Mouse (Mus musculus): ENCODE results near the gene Jtb. TPM values are rescaled to one million over a fixed set of nuclear protein-coding genes. Genes with fewer than 3 reads are reported as not detected.

The Jtb gene
- total and polyA plus RNA-seq, 3 experiments = 103 to 107 TPM; not detected in 1

DNA sequence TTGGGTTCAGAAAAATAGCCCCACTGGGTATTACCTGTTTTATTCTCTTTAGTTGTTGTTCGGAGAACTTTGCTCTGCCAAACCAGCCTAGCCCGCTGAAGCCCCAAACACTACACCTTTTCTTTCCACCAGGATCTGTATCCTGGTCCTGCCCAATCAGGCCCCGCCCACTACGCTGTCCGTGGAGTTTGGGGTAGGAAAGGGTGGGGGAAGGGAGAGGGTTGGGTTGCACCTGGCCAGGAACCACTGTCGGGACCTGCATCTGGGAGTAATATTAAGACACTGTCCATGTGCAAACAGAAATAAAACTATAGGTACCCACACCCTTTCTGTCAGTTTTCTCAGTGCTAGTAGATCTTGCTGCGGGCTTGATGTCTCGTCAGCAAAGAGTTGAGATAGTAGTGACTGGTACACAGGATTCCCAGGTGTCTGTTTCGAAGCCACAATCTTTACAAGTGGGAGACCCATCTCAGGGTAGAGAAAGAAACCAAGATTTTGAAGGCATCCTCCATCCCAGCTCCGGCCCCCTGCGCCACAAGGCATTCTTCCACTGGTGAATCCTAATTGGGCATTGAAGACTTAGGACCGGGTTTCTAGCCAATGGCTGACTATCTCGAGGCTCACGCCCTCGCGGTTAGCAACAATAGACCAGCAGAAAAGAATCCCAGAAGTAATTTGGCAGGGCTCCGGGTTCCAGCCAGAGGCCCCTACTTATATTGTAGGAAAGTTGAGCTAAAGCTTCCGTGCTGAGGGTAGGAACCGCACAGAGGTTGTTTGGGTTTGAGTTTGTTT is 11.8 kb downstream of the Jtb start, which contains the start of gene Creb3l4:
TSS of gene Creb3l4 (minus strand) at position 529 of the 792 bp plus-strand sequence.
- H3K4me1 ChIP-seq (ENCODE audit: control insufficient read depth in 1 of 2, insufficient read depth in 2 of 2, low read length in 2 of 2) = peaks cover 10 to 14% of the 10 kb centered on the region in 2 experiments; a peak in 3 of 4 replicates
- H3K36me3 ChIP-seq (ENCODE audit: control insufficient read depth in 1 of 2, insufficient read depth in 2 of 2, low read length in 2 of 2) = peaks cover 0 to 7% of the 10 kb centered on the region in 2 experiments; a peak in 1 of 4 replicates
- no peaks in the 10 kb centered on the region for H3K9me3 ChIP-seq (replicated peaks; ENCODE audit: insufficient read depth, low read length)
- no peaks in the 10 kb centered on the region for H3K27me3 ChIP-seq (ENCODE audit: control insufficient read depth in 1 of 2, insufficient read depth in 2 of 2, low read length in 2 of 2)
- H3K79me2 ChIP-seq (ENCODE audit: control insufficient read depth, insufficient read depth, low read length, poor library complexity) = peaks cover 1% of the 10 kb centered on the region
- no peak within 1 kb of the TSS for H3K27ac ChIP-seq (ENCODE audit: control insufficient read depth, low read depth, low read length)
- H3K9ac ChIP-seq (ENCODE audit: control insufficient read depth, low read depth, low read length, poor library complexity, severe bottlenecking) = no peak within 1 kb of the TSS
- H3K4me3 ChIP-seq (ENCODE audit: control insufficient read depth in 1 of 2, insufficient read depth in 1 of 2, low read depth in 2 of 2, low read length in 2 of 2) = no peak within 1 kb of the TSS
- no peak for DNase-seq (ENCODE audit: low read depth, low spot score)
- TF ChIP-seq EP300 (IDR thresholded peaks at IDR 0.05; ENCODE audit: low read depth in 1 of 2, low read length in 2 of 2) (no peak), POLR2AphosphoS5 (IDR thresholded peaks at IDR 0.05; ENCODE audit: borderline replicate concordance, low read depth, low read length) (no peak), MAFK (IDR thresholded peaks at IDR 0.05; ENCODE audit: borderline replicate concordance, low read depth, low read length) (no peak), MAZ (IDR thresholded peaks at IDR 0.05; ENCODE audit: low read depth, low read length) (no peak), RCOR1 (IDR thresholded peaks at IDR 0.05; ENCODE audit: low read depth, low read length) (no peak), CHD1 (IDR thresholded peaks at IDR 0.05; ENCODE audit: low read depth, low read length) (no peak), CTCF (IDR thresholded peaks at IDR 0.05 in 2 of 3, conservative IDR thresholded peaks at IDR 0.05 in 1 of 3; ENCODE audit: control insufficient read depth in 1 of 3, insufficient read depth in 1 of 3, low read depth in 2 of 3, low read length in 3 of 3, poor library complexity in 1 of 3, severe bottlenecking in 1 of 3) (no peak), GABPA (IDR thresholded peaks at IDR 0.05; ENCODE audit: low read depth, low read length) (no peak), HCFC1 (IDR thresholded peaks at IDR 0.05; ENCODE audit: low read depth, low read length) (no peak), SMC3 (IDR thresholded peaks at IDR 0.05; ENCODE audit: low read depth, low read length) (no peak), TAL1 (IDR thresholded peaks at IDR 0.05; ENCODE audit: low read length) (no peak), MYB (IDR thresholded peaks at IDR 0.05; ENCODE audit: low read depth, low read length) (no peak), ZNF384 (IDR thresholded peaks at IDR 0.05; ENCODE audit: low read depth, low read length) (no peak), UBTF (IDR thresholded peaks at IDR 0.05; ENCODE audit: borderline replicate concordance, insufficient read depth, low read depth, low read length) (no peak), ZKSCAN1 (IDR thresholded peaks at IDR 0.05; ENCODE audit: low read depth, low read length) (no peak)

DNA sequence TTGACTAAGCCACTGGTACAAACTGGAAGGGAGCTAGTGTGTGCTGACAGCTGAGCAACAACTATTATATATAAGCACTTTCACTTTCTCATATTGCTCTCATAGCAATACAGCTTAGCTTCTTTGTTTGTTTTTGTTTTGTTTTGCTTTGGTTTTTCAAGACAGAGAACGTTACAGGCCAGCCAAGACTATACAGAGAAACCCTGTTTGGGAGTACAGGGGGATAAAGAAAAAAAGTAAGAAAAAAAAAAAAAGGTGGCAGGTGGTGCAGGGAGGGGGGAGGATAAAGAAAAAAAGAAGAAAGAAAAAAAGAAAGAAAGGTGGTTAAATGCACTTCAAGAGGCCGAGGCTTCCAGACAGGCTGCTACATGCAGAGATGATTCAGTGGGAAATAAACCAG is 14.0 kb downstream of the Jtb start:
- Histone ChIP-seq H3K9me3 (replicated peaks; ENCODE audit: insufficient read depth, low read length) (no peaks in the 10 kb centered on the region), H3K79me2 (ENCODE audit: control insufficient read depth, insufficient read depth, low read length, poor library complexity) (peaks cover 7% of the 10 kb centered on the region), H3K4me3 (ENCODE audit: control insufficient read depth in 1 of 2, insufficient read depth in 1 of 2, low read depth in 2 of 2, low read length in 2 of 2) (peak overlapping the region in 1 of 2 experiments; percentile 41; a peak in 2 of 4 replicates), H3K36me3 (ENCODE audit: control insufficient read depth in 1 of 2, insufficient read depth in 2 of 2, low read length in 2 of 2) (peaks cover 0 to 7% of the 10 kb centered on the region in 2 experiments; a peak in 1 of 4 replicates), H3K27ac (ENCODE audit: control insufficient read depth, low read depth, low read length) (no peak overlapping the region), H3K9ac (ENCODE audit: control insufficient read depth, low read depth, low read length, poor library complexity, severe bottlenecking) (no peak overlapping the region), H3K27me3 (ENCODE audit: control insufficient read depth in 1 of 2, insufficient read depth in 2 of 2, low read length in 2 of 2) (no peaks in the 10 kb centered on the region), H3K4me1 (ENCODE audit: control insufficient read depth in 1 of 2, insufficient read depth in 2 of 2, low read length in 2 of 2) (peaks cover 10 to 14% of the 10 kb centered on the region in 2 experiments; a peak in 3 of 4 replicates)
- no peak for DNase-seq (ENCODE audit: low read depth, low spot score)
- TF ChIP-seq GATA1 (IDR thresholded peaks at IDR 0.05; ENCODE audit: low read depth, low read length) = no peak
- peak; percentile 63; the same call in 1 of the 2 replicates for TF ChIP-seq ZNF384 (IDR thresholded peaks at IDR 0.05; ENCODE audit: low read depth, low read length)
- no peak for TF ChIP-seq CHD1 (IDR thresholded peaks at IDR 0.05; ENCODE audit: low read depth, low read length)
